Mouse (Mus musculus): ENCODE measurements at regions not wholly inside any gene's neighbourhood (a gene's known extent, or its start where the extent isn't known, plus 50 kb on each side); places are given as distances from the start of the nearest gene placed in this dataset.

GRCm38 (mm10) chr7:136083005-136083404, 366.8 kb upstream of the Mki67 start:
- DNase-seq (ENCODE audit: low spot score in 2 of 2) = no peak

- DNase-seq (ENCODE audit: low spot score in 2 of 2) = no peak
Measured at GRCm38 (mm10) chr7:136083571-136084342, 367.6 kb upstream of the Mki67 start.

- no peak for DNase-seq (ENCODE audit: low spot score in 2 of 2)
Measured at GRCm38 (mm10) chr7:136088785-136089184, 372.6 kb upstream of the Mki67 start.

GRCm38 (mm10) chr7:136094681-136095360, 378.7 kb upstream of the Mki67 start:
- DNase-seq (ENCODE audit: low spot score in 2 of 2) = no peak

GRCm38 (mm10) chr7:136104021-136104420, 387.9 kb upstream of the Mki67 start:
- no peak for DNase-seq (ENCODE audit: low spot score in 2 of 2)

GRCm38 (mm10) chr7:136112163-136112562, 396.0 kb upstream of the Mki67 start:
- no peak for DNase-seq (ENCODE audit: low spot score in 2 of 2)

- DNase-seq (ENCODE audit: low spot score in 2 of 2) = no peak
Measured at GRCm38 (mm10) chr7:136120930-136121329, 404.8 kb upstream of the Mki67 start.

- DNase-seq (ENCODE audit: low spot score in 2 of 2) = no peak
Measured at GRCm38 (mm10) chr7:136121406-136121805, 405.2 kb upstream of the Mki67 start.

GRCm38 (mm10) chr7:136124786-136125185, 408.6 kb upstream of the Mki67 start:
- DNase-seq (ENCODE audit: low spot score in 2 of 2) = no peak

- no peak for DNase-seq (ENCODE audit: low spot score in 2 of 2)
Measured at GRCm38 (mm10) chr7:136126393-136126792, 410.2 kb upstream of the Mki67 start.

GRCm38 (mm10) chr7:136127576-136127975, 411.4 kb upstream of the Mki67 start:
- DNase-seq (ENCODE audit: low spot score in 2 of 2) = no peak

- no peak for DNase-seq (ENCODE audit: low spot score in 2 of 2)
Measured at GRCm38 (mm10) chr7:136129721-136130123, 413.6 kb upstream of the Mki67 start.

- DNase-seq (ENCODE audit: low spot score in 2 of 2) = no peak
Measured at GRCm38 (mm10) chr7:136130666-136131239, 414.6 kb upstream of the Mki67 start.

- no peak for DNase-seq (ENCODE audit: low spot score in 2 of 2)
Measured at GRCm38 (mm10) chr7:136132976-136133375, 416.8 kb upstream of the Mki67 start.

GRCm38 (mm10) chr7:136136666-136137065, 420.5 kb upstream of the Mki67 start:
- no peak for DNase-seq (ENCODE audit: low spot score in 2 of 2)

GRCm38 (mm10) chr7:136137341-136137740, 421.2 kb upstream of the Mki67 start:
- DNase-seq (ENCODE audit: low spot score in 2 of 2) = no peak

- DNase-seq (ENCODE audit: low spot score in 2 of 2) = no peak
Measured at GRCm38 (mm10) chr7:136137831-136138602, 421.9 kb upstream of the Mki67 start.

- DNase-seq (ENCODE audit: low spot score in 2 of 2) = no peak
Measured at GRCm38 (mm10) chr7:136142832-136143231, 426.7 kb upstream of the Mki67 start.

- DNase-seq (ENCODE audit: low spot score in 2 of 2) = no peak
Measured at GRCm38 (mm10) chr7:136150196-136150595, 434.0 kb upstream of the Mki67 start.

GRCm38 (mm10) chr7:136151301-136151930, 435.3 kb upstream of the Mki67 start:
- DNase-seq (ENCODE audit: low spot score in 2 of 2) = no peak

- peak; percentile 48 to 83 for DNase-seq (ENCODE audit: low spot score in 2 of 2)
Measured at GRCm38 (mm10) chr7:136152470-136152869, 436.3 kb upstream of the Mki67 start.

All from layer of hippocampus, adult 18-20 months (tissue).